Mouse (Mus musculus) myocyte (in vitro differentiated cells): ENCODE measurements at regions not wholly inside any gene's neighbourhood (a gene's known extent, or its start where the extent isn't known, plus 50 kb on each side); places are given as distances from the start of the nearest gene placed in this dataset.

Experiments used
- CEBPB ChIP-seq: IDR thresholded peaks from 2 replicates; pipeline ENCODE4 v1.6.1; 2011; ENCODE audit warnings: mild to moderate bottlenecking, moderate library complexity; ENCODE audit not compliant: poor library complexity, insufficient read depth, severe bottlenecking
- E2F4 ChIP-seq: IDR thresholded peaks from one replicate; pipeline ENCODE4 v1.6.1; 2011; ENCODE audit warnings: mild to moderate bottlenecking, control low read depth, moderate library complexity; ENCODE audit not compliant: insufficient read depth
- MAX ChIP-seq: IDR thresholded peaks from one replicate; pipeline ENCODE4 v1.6.1; 2011; ENCODE audit warnings: low read depth, mild to moderate bottlenecking, control low read depth
- POLR2A ChIP-seq: IDR thresholded peaks from one replicate; pipeline ENCODE4 v1.6.1; 2011; ENCODE audit warnings: low read depth, mild to moderate bottlenecking, control low read depth, moderate library complexity; ENCODE audit not compliant: insufficient read length
- POLR2AphosphoS2 ChIP-seq: IDR thresholded peaks from one replicate; pipeline ENCODE4 v1.6.1; 2011; ENCODE audit warnings: low read depth, control low read depth; ENCODE audit not compliant: insufficient read length
- REST ChIP-seq: IDR thresholded peaks from one replicate; pipeline ENCODE4 v1.6.1; 2011; ENCODE audit warnings: mild to moderate bottlenecking, control low read depth, moderate library complexity; ENCODE audit not compliant: insufficient read depth, insufficient read length
- USF1 ChIP-seq: IDR thresholded peaks from one replicate; pipeline ENCODE4 v1.6.1; 2011; ENCODE audit warnings: low read depth, mild to moderate bottlenecking, control low read depth, moderate library complexity

DNA sequence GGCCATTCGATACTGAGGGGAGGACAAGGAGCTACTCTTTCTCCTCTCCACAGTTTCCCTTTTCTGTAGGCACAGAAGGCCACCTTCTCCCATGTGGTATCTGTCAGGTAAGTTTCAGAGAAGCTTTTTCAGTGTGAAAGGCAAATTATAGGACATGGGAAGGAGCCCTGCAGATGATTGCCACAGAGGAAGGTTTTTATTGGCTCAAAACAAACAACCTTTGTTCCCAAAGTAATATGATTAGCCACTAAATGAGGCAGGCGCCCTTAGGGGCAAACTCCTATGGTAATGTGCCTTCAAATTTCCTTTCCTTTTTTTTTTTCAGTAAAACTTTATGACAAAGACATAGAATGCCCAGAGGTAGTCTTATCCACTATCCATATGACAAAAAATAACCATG is 256.5 kb downstream of the Sox11 start:
- TF ChIP-seq POLR2A, result no peak
- no peak for TF ChIP-seq USF1
- no peak for TF ChIP-seq POLR2AphosphoS2
- no peak for TF ChIP-seq CEBPB
- no peak for TF ChIP-seq REST
- no peak for TF ChIP-seq MAX
- no peak for TF ChIP-seq E2F4
